Mouse (Mus musculus): ENCODE measurements around the gene Hpcal1.

- TF ChIP-seq CTCF (IDR thresholded peaks at IDR 0.05; ENCODE audit: insufficient read depth, low read depth, low read length) (no peak), POLR2A (IDR thresholded peaks at IDR 0.05; ENCODE audit: insufficient read depth, low read depth, low read length) (no peak)
These were observed 117.9 kb downstream of the Hpcal1 start for GRCm38 (mm10) chr12:17808542-17808941.

All from olfactory bulb, adult 2 months (tissue).